Mouse (Mus musculus) ES-E14 (cell line): Measurements from ENCODE around the gene Anpep. TPM values are rescaled to one million over a fixed set of nuclear protein-coding genes. Genes with fewer than 3 reads are reported as not detected.

Source experiments
- DNase-seq: peaks from one replicate; pipeline ENCODE4 v3.0.0-alpha.2; 2013; ENCODE audit warnings: low read depth, low spot score
- H3K27ac ChIP-seq: 2 replicates; pipeline ENCODE4 v1.5.1; 2012; ENCODE audit warnings: low read depth, mild to moderate bottlenecking, low read length, moderate library complexity, mixed read lengths; ENCODE audit not compliant: poor library complexity, insufficient read depth, severe bottlenecking
- H3K36me3 ChIP-seq: 2 replicates; pipeline ENCODE4 v1.6.1; 2012; ENCODE audit warnings: mild to moderate bottlenecking, low read length, moderate library complexity, mixed read lengths; ENCODE audit not compliant: control insufficient read depth, poor library complexity, insufficient read depth, severe bottlenecking
- H3K4me1 ChIP-seq, 2 experiments: fragments of 150-350 bp in 1 of 2; sonication (generic) in 1 of 2; 2 replicates each; pipeline ENCODE4 v1.6.1; 2012; ENCODE audit warnings: low read length in 2 of 2, mild to moderate bottlenecking in 1 of 2, mixed read lengths in 1 of 2; ENCODE audit not compliant: control insufficient read depth in 2 of 2, insufficient read depth in 2 of 2, poor library complexity in 1 of 2
- H3K4me3 ChIP-seq, 2 experiments: fragments of 150-350 bp in 1 of 2; sonication (generic) in 1 of 2; 2 replicates each; pipeline ENCODE4 v1.5.1; 2012; ENCODE audit warnings: low read length in 2 of 2, low read depth in 1 of 2, mild to moderate bottlenecking in 1 of 2, mixed read lengths in 1 of 2; ENCODE audit not compliant: insufficient read depth in 1 of 2, poor library complexity in 1 of 2, severe bottlenecking in 1 of 2
- H3K9ac ChIP-seq: 2 replicates; pipeline ENCODE4 v1.6.1; 2012; ENCODE audit warnings: low read depth, mild to moderate bottlenecking, low read length, mixed read lengths; ENCODE audit not compliant: poor library complexity, insufficient read depth, severe bottlenecking
- H3K9me3 ChIP-seq: fragments of 150-350 bp; sonication (generic); 2 replicates; pipeline ENCODE4 v1.6.1; 2012; ENCODE audit warnings: low read depth, mild to moderate bottlenecking, low read length; ENCODE audit not compliant: control insufficient read depth, insufficient read depth
- CHD2 ChIP-seq: IDR thresholded peaks from 2 replicates; pipeline ENCODE4 v1.6.1; 2014; ENCODE audit warnings: mild to moderate bottlenecking, low read depth, low read length, inconsistent platforms
- HCFC1 ChIP-seq: IDR thresholded peaks from 2 replicates; pipeline ENCODE4 v1.6.1; 2012; ENCODE audit warnings: low read length, inconsistent platforms, borderline replicate concordance; ENCODE audit not compliant: insufficient read depth
- MAFK ChIP-seq: IDR thresholded peaks from 2 replicates; pipeline ENCODE4 v1.6.1; 2014; ENCODE audit warnings: mild to moderate bottlenecking, low read depth, low read length, inconsistent platforms; ENCODE audit not compliant: insufficient read depth
- ZC3H11A ChIP-seq: IDR thresholded peaks from 2 replicates; pipeline ENCODE4 v1.6.1; 2012; ENCODE audit warnings: low read depth, mild to moderate bottlenecking, inconsistent platforms, low read length, borderline replicate concordance
- ZNF384 ChIP-seq: IDR thresholded peaks from 2 replicates; pipeline ENCODE4 v1.6.1; 2012; ENCODE audit warnings: low read depth, low read length, inconsistent platforms
- in situ Hi-C, 2 experiments: fragments of 600-800 bp; cut with MboI; formaldehyde crosslinking; loops; one replicate each; pipeline ENCODE4 v1.15.1; 2025; ENCODE audit warnings: low sequenced_read_pairs in 2 of 2, inconsistent platforms in 1 of 2; ENCODE audit not compliant: unreplicated experiment in 2 of 2
- total RNA-seq: library from RNA; depleted of rRNA; stranded (reverse); fragments of 300-350 nt; gene quantifications from 2 replicates; pipeline ENCODE4 v1.2.3, GENCODE M21; 2012

Anpep gene
- total RNA-seq, 1 experiment: 11.4 TPM

DNA sequence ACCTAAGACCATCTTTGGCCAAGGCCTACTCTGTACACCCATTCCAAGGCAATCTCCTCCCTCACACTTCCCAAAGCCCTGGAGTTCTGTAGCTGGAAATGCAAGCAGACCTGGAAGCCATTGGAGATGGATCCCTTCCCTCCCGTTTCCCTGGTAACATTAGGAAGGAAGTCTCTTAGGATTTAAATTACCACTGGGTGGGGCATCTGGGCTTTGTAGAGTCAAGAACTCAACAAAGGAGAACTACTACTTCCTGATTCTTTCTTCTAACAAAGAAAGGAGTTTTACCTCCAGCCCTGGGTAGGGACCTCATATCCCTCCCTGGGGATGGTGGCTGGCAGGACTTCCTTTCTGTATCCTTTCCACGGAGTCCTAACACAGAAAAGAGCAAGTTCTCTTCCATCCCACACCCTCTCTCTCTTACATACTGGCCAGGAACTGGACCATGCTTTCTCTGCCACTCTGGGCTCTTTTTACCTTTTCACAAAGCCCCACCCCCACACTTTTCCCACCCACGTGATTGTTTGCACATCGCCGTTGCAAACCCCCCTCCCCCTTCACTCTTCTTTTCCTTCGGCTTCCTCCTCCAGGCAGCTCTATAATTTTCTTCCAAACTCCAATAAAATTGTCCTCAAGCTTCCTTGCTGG is 8.3 kb upstream of the Anpep start:
- peak overlapping the region in 1 of 2 experiments; percentile 18; a peak in 2 of 4 replicates for H3K4me3 ChIP-seq
- peaks cover 7 to 39% of the 10 kb centered on the region in 2 experiments; a peak in 3 of 4 replicates for H3K4me1 ChIP-seq
- H3K9ac ChIP-seq: peak overlapping the region; percentile 64
- no peaks in the 10 kb centered on the region for H3K9me3 ChIP-seq
- H3K36me3 ChIP-seq: no peaks in the 10 kb centered on the region
- in situ Hi-C loops: no loop called here
- 0 out of 2 replicates have a peak, but pooled peaks have one; percentile 62 for TF ChIP-seq CHD2
- TF ChIP-seq HCFC1: no peak
- peak overlapping the region; percentile 92 for H3K27ac ChIP-seq
- DNase-seq: peak; percentile 75

DNA sequence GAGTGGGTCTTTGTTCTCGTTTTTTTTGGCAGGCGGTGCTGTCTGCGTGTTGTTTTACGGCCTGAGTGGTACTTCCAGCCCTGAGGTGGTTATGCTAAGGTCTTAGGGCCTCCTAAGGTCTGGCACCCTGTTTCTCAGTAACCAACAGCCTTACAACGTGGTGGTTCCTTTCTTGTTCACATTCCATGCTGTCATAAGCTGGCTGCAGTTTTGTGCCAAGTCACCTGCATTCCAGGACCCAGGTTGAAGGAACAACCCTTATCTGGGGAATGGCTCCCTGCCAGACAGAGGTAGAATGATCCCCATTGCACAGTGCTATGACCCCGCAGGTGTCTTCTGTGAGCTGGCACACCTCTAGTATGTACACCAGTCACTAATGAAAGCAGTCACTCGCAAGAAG is 7.6 kb upstream of the Anpep start:
- DNase-seq: no peak
- Histone ChIP-seq H3K9me3 (no peaks in the 10 kb centered on the region), H3K4me3 (no peak overlapping the region), H3K27ac (peak overlapping the region; percentile 92), H3K4me1 (peaks cover 7 to 39% of the 10 kb centered on the region in 2 experiments; a peak in 3 of 4 replicates), H3K36me3 (no peaks in the 10 kb centered on the region), H3K9ac (peak overlapping the region; percentile 64)
- in situ Hi-C loops: no loop called here
- TF ChIP-seq MAFK (no peak), CHD2 (no peak), ZNF384 (no peak), ZC3H11A (no peak), HCFC1 (no peak)

GRCm38 (mm10) chr7:79867861-79868260 is 7.0 kb upstream of the Anpep start:
- Histone ChIP-seq H3K4me1 (peaks cover 4 to 41% of the 10 kb centered on the region in 2 experiments; a peak in 3 of 4 replicates), H3K4me3 (no peak overlapping the region), H3K9me3 (no peaks in the 10 kb centered on the region), H3K36me3 (no peaks in the 10 kb centered on the region), H3K9ac (peak overlapping the region; percentile 61; the same call in 1 of the 2 replicates), H3K27ac (peak overlapping the region; percentile 92; the same call in 1 of the 2 replicates)
- no peak for DNase-seq
- TF ChIP-seq HCFC1: no peak
- TF ChIP-seq MAFK: no peak
- TF ChIP-seq ZNF384: no peak
- TF ChIP-seq ZC3H11A: no peak
- TF ChIP-seq CHD2: no peak
- in situ Hi-C loops: no loop called here

DNA sequence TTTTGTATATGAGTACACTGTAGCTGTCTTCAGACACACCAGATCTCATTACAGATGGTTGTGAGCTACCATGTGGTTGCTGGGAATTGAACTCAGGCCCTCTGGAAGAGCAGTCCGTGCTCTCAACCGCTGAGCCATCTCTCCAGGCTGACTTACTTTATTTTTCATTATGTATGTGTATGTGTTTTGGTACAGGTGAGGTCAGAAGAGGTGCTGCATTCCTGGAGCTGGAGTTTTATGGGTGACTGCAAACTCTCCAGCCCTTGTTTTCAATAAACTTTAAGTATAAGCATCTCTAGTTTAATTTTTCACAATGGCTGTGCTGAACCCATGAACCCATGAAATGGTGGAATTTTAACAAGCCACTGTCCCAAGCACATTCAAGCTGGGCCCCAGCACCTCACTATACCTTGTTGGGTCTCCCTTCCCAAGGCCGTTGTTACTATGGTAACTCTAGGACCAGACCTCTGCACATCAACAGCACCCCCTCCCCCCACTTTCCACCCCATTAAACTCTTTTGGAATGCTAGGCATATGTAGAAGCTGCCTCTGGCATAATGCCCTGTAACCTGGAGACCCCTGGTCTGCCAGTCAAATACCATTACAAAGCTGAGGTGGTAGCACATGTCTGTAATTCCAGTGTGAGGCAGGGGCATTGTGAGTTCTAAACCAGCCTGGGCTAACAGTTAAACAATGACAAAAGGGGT is 5.6 kb upstream of the Anpep start:
- no peak overlapping the region; the same call in 1 of the 2 replicates for H3K27ac ChIP-seq
- TF ChIP-seq CHD2: no peak
- no peak for TF ChIP-seq MAFK
- no peak for TF ChIP-seq HCFC1
- no peak for TF ChIP-seq ZNF384
- TF ChIP-seq ZC3H11A: no peak
- peaks cover 4 to 42% of the 10 kb centered on the region in 2 experiments; a peak in 3 of 4 replicates for H3K4me1 ChIP-seq
- no peak overlapping the region for H3K9ac ChIP-seq
- no peak overlapping the region for H3K4me3 ChIP-seq
- DNase-seq: no peak
- in situ Hi-C loops: no loop called here
- H3K36me3 ChIP-seq: no peaks in the 10 kb centered on the region
- H3K9me3 ChIP-seq: no peaks in the 10 kb centered on the region
